Mouse (Mus musculus): ENCODE results near the gene Gm9639. TPM values are rescaled to one million over a fixed set of nuclear protein-coding genes. Genes with fewer than 3 reads are reported as not detected.
"Not testable (repeated sequence)": the region's sequence is repeated elsewhere in the genome, so short reads cannot be mapped to it uniquely, and the experiment has no call there.

The Gm9639 gene
- polyA plus RNA-seq, 1 experiment from 2014 or later = not detected

DNA sequence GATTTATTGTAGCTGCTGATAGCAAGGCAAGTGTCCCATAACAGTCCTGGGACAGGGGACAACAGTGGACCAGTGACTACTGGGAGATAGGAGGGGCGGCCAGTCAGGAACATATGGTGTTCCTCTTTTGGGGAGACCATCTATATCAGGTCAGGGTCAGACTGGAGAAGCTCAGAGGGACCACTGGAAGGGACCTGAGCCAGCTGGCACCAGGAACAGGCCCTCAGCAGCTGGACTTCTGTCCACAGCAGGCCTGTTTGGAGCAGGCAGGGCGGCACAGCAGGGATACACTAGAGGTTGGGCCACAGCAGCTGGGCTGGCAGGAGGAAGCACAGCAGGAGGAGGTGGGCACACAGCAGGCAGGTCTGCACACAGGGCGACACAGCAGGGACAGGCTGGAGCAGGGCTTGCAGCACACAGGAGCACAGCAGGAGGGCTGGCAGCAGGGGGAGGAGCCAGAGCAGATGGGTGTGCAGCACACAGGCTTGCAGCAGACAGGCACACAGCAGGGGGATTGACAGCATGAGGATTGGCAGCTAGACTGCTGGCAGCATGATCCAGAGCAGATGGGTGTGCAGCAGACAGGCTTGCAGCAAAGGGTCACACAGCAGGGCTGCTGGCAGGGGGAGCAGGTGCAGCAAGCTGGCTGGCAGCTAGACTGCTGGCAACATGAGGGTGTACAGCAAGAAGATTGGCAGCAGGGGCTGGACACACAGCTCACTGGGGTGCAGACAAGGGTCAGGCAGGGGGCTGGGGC is 3.5 kb upstream of the Gm9639 start:
- WGBS = 40% methylated on average over 3 of the region's 3 CpGs
- not testable (repeated sequence) for H3K27ac ChIP-seq, H3K4me1 ChIP-seq

DNA sequence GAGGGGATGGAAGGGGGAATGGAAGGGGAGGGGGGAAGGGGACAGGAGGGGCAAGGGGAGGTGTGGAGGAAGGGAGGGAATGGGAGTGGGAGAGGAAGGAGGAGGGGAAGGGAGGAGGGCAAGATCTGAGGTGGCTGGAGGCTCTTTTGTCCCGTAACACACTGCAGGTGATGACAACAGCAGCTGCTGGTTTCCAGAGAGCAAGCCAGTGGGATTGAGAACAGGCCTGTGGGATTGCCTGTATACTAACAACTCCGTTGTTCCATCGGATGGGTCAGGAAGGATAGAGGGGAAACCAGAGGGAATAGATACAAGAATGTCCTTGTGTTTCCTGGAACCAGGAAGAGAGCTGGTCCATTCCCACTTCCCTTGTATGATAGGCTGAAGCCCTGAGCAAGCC is 2.8 kb upstream of the Gm9639 start:
- Histone ChIP-seq H3K36me3 (no peaks in the 10 kb centered on the region), H3K9me3 (no peaks in the 10 kb centered on the region), H3K4me1 (no peaks in the 10 kb centered on the region; the same call in 1 of the 2 replicates), H3K27ac (no peak overlapping the region), H3K4me2 (replicated peaks) (no peak overlapping the region), H3K27me3 (no peaks in the 10 kb centered on the region), H3K4me3 (no peak overlapping the region), H3K9ac (no peak overlapping the region)
- WGBS = 10% methylated on average over 3 of the region's 3 CpGs
- no peak for ATAC-seq (ENCODE audit: insufficient number of reproducible peaks, insufficient read depth, low FRiP score, low TSS enrichment)

More for the DNA sequence above, 3.5 kb upstream of the Gm9639 start:
- not testable (repeated sequence) for H3K9ac ChIP-seq; ATAC-seq (ENCODE audit: insufficient number of reproducible peaks, insufficient read depth, low FRiP score, low TSS enrichment); H3K27me3 ChIP-seq; H3K4me2 ChIP-seq (replicated peaks); H3K36me3 ChIP-seq; H3K4me3 ChIP-seq; H3K9me3 ChIP-seq

DNA sequence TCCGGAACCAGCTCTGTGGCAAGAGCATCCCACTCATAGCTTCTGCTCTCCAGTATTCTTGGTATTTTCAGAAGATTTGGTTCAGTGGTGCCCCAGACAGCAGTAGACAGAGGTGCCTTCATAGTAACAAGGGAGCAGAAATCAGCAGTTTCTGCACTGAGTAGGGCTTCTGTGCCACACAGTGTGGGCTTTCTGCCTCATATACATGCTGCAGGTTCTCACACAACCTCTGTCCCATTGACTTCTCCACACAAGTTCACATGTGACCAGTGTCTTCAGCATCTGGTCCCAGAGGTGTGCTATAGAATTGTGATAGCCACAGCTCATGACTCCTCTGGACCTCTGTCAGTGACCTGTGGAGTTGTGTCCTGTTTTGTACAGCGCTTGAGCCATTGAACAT is 6.3 kb downstream of the Gm9639 start:
- Histone ChIP-seq H3K9me3 (no peaks in the 10 kb centered on the region), H3K4me3 (no peak overlapping the region), H3K27me3 (no peaks in the 10 kb centered on the region), H3K36me3 (no peaks in the 10 kb centered on the region), H3K27ac (no peak overlapping the region), H3K4me1 (no peaks in the 10 kb centered on the region), H3K9ac (no peak overlapping the region), H3K4me2 (replicated peaks) (no peak overlapping the region)
- no peak for ATAC-seq (ENCODE audit: insufficient number of reproducible peaks, insufficient read depth, low FRiP score, low TSS enrichment)
- 83% methylated on average over 2 of the region's 2 CpGs for WGBS

DNA sequence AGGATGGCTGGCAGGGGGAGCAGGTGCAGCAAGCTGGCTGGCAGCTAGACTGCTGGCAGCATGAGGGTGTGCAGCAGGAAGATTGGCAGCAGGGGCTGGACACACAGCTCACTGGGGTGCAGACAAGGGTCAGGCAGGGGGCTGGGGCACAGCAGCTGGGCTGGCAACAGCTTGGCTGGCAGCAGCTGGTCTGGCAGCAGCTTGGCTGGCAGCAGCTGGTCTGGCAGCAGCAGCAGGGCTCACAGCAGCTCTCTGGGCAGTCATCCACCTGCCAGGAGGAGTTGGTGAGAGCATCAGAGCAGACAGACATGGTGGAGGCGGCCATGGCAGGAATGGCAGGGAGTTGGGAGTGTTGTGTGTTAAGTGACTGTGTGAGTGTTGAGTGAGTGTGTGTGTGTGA is 7.0 kb downstream of the Gm9639 start, which contains the start of gene Gm7137:
TSS of gene Gm7137 (minus strand) at position 325 of the 400 bp plus-strand sequence.
- ATAC-seq (ENCODE audit: insufficient number of reproducible peaks, insufficient read depth, low FRiP score, low TSS enrichment); H3K4me3 ChIP-seq; H3K27ac ChIP-seq; H3K9me3 ChIP-seq; H3K9ac ChIP-seq; H3K36me3 ChIP-seq; H3K27me3 ChIP-seq; H3K4me2 ChIP-seq (replicated peaks); H3K4me1 ChIP-seq: not testable (repeated sequence)
- WGBS = 40% methylated on average over 1 of the region's 1 CpGs

DNA sequence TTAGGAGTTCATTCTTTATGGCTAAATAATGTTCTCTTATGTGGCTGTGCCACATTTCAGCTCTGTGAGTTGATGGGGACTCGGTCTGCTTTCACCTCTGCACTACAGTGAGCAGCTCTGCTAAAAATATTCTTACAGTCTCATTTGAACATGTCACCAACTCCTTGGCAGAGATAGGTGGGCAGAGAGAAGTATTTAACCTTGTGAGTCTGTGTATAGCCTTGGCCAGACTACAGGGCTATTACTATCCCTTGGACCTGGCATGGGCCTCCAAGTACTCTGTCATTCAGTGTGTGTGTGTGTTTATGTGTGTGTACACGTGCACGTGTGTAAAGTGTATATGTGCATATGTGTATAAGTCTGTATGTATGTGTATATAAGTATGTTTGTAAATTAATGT is 11.5 kb downstream of the Gm9639 start:
- not testable (repeated sequence) for ATAC-seq (ENCODE audit: insufficient number of reproducible peaks, insufficient read depth, low FRiP score, low TSS enrichment); H3K4me3 ChIP-seq; H3K27me3 ChIP-seq; H3K4me2 ChIP-seq (replicated peaks); H3K27ac ChIP-seq; H3K4me1 ChIP-seq; H3K9me3 ChIP-seq; H3K36me3 ChIP-seq; H3K9ac ChIP-seq
- WGBS = 94% methylated on average over 3 of the region's 3 CpGs

DNA sequence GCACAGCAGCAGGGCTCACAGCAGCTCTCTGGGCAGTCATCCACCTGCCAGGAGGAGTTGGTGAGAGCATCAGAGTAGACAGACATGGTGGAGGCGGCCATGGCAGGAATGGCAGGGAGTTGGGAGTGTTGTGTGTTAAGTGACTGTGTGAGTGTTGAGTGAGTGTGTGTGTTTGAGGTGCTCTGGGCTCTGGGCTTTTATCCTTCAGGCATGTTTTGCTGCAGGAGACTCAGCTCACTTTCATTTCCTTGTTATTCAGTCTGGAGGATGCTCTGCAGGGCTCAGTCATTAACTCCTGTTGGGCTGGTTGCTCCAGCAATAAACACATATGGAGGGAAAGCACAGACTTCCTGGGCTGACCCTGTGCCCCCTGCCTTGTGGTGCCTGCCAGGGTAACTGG is 12.4 kb downstream of the Gm9639 start, which contains the start of gene Gm3250:
TSS of gene Gm3250 (minus strand) at position 101 of the 400 bp plus-strand sequence.
- H3K27me3 ChIP-seq; H3K9me3 ChIP-seq; H3K4me1 ChIP-seq; H3K4me3 ChIP-seq; ATAC-seq (ENCODE audit: insufficient number of reproducible peaks, insufficient read depth, low FRiP score, low TSS enrichment); H3K4me2 ChIP-seq (replicated peaks); H3K36me3 ChIP-seq; H3K27ac ChIP-seq; H3K9ac ChIP-seq: not testable (repeated sequence)
- 43% methylated on average over 1 of the region's 1 CpGs for WGBS

DNA sequence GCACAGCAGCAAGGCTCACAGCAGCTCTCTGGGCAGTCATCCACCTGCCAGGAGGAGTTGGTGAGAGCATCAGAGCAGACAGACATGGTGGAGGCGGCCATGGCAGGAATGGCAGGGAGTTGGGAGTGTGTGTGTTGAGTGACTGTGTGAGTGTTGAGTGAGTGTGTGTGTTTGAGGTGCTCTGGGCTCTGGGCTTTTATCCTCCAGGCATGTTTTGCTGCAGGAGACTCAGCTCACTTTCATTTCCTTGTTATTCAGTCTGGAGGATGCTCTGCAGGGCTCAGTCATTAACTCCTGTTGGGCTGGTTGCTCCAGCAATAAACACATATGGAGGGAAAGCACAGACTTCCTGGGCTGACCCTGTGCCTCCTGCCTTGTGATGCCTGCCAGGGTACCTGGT is 18.0 kb downstream of the Gm9639 start, which contains the start of gene Gm7138:
TSS of gene Gm7138 (minus strand) at position 101 of the 400 bp plus-strand sequence.
- not testable (repeated sequence) for ATAC-seq (ENCODE audit: insufficient number of reproducible peaks, insufficient read depth, low FRiP score, low TSS enrichment); H3K4me3 ChIP-seq; H3K9ac ChIP-seq; H3K4me2 ChIP-seq (replicated peaks); H3K4me1 ChIP-seq; H3K9me3 ChIP-seq; H3K27me3 ChIP-seq; H3K27ac ChIP-seq; H3K36me3 ChIP-seq
- WGBS = 67% methylated on average over 1 of the region's 1 CpGs

DNA sequence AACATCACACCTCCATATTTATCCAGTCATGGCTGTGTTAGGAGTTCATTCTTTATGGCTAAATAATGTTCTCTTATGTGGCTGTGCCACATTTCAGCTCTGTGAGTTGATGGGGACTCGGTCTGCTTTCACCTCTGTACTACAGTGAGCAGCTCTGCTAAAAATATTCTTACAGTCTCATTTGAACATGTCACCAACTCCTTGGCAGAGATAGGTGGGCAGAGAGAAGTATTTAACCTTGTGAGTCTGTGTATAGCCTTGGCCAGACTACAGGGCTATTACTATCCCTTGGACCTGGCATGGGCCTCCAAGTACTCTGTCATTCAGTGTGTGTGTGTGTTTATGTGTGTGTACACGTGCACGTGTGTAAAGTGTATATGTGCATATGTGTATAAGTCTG is 22.7 kb downstream of the Gm9639 start:
- not testable (repeated sequence) for H3K9ac ChIP-seq; H3K36me3 ChIP-seq; H3K4me3 ChIP-seq; H3K27ac ChIP-seq; H3K27me3 ChIP-seq; ATAC-seq (ENCODE audit: insufficient number of reproducible peaks, insufficient read depth, low FRiP score, low TSS enrichment); H3K4me1 ChIP-seq; H3K4me2 ChIP-seq (replicated peaks); H3K9me3 ChIP-seq
- WGBS = 100% methylated on average over 2 of the region's 3 CpGs

DNA sequence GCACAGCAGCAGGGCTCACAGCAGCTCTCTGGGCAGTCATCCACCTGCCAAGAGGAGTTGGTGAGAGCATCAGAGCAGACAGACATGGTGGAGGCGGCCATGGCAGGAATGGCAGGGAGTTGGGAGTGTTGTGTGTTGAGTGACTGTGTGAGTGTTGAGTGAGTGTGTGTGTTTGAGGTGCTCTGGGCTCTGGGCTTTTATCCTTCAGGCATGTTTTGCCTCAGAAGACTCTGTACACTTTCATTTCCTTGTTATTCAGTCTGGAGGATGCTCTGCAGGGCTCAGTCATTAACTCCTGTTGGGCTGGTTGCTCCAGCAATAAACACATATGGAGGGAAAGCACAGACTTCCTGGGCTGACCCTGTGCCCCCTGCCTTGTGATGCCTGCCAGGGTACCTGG is 23.7 kb downstream of the Gm9639 start, which contains the start of gene Gm3238:
TSS of gene Gm3238 (minus strand) at position 101 of the 400 bp plus-strand sequence.
- not testable (repeated sequence) for H3K36me3 ChIP-seq; H3K4me3 ChIP-seq; ATAC-seq (ENCODE audit: insufficient number of reproducible peaks, insufficient read depth, low FRiP score, low TSS enrichment); H3K9ac ChIP-seq; H3K4me2 ChIP-seq (replicated peaks); H3K27ac ChIP-seq; H3K27me3 ChIP-seq; H3K4me1 ChIP-seq; H3K9me3 ChIP-seq
- WGBS = 67% methylated on average over 1 of the region's 1 CpGs

DNA sequence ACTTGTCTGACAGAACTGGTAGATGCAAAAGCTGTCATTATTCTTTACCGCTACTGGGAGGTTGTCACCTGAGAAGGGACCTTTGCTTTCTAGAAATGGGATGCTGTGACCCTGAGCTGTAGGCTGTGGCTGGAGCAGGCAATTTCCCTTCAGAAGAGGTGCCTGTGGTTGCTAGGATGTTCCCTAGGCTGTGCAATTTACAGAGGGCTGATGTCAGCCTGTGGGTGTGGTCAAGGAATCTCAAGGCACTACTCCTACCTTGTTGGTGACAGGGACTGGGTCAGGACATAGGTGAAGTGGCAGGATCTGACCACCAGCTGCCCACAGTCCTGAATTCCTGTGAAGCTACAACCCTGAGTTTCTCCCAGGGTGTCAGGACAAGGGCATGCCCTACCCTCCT is 25.1 kb downstream of the Gm9639 start:
- no peak for ATAC-seq (ENCODE audit: insufficient number of reproducible peaks, insufficient read depth, low FRiP score, low TSS enrichment)
- Histone ChIP-seq H3K4me1 (no peaks in the 10 kb centered on the region), H3K36me3 (no peaks in the 10 kb centered on the region), H3K4me3 (no peak overlapping the region), H3K27me3 (no peaks in the 10 kb centered on the region), H3K9ac (no peak overlapping the region), H3K4me2 (replicated peaks) (no peak overlapping the region), H3K27ac (no peak overlapping the region), H3K9me3 (no peaks in the 10 kb centered on the region)
- 57% methylated on average over 1 of the region's 1 CpGs for WGBS

DNA sequence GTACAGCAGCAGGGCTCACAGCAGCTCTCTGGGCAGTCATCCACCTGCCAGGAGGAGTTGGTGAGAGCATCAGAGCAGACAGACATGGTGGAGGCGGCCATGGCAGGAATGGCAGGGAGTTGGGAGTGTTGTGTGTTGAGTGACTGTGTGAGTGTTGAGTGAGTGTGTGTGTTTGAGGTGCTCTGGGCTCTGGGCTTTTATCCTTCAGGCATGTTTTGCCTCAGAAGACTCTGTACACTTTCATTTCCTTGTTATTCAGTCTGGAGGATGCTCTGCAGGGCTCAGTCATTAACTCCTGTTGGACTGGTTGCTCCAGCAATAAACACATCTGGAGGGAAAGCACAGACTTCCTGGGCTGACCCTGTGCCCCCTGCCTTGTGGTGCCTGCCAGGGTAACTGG is 35.3 kb downstream of the Gm9639 start, which contains the start of gene Gm3233:
TSS of gene Gm3233 (minus strand) at position 101 of the 400 bp plus-strand sequence.
- H3K4me1 ChIP-seq; H3K9me3 ChIP-seq; H3K36me3 ChIP-seq; H3K27ac ChIP-seq; H3K4me2 ChIP-seq (replicated peaks); H3K27me3 ChIP-seq; ATAC-seq (ENCODE audit: insufficient number of reproducible peaks, insufficient read depth, low FRiP score, low TSS enrichment); H3K4me3 ChIP-seq; H3K9ac ChIP-seq: not testable (repeated sequence)
- 40% methylated on average over 1 of the region's 1 CpGs for WGBS

DNA sequence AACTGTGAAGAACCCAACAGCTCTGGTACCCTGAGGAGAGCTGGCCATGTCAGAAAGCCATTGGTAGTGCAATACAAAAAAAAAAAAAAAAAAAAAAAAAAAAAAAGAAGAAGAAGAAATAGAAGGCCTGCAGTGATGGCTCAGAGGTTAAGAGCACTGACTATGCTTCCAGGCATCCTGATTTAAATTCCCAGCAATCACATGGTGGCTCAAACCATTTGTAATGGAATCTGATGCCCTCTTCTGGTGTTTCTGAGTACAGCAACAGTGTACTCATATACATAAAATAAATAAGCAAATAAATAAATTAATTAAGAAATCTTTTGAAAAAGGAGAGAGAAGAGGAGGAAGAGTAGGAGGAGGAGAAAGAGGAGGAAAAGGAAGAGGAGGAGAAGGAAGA is 41.4 kb downstream of the Gm9639 start:
- H3K4me3 ChIP-seq = no peak overlapping the region
- no peaks in the 10 kb centered on the region for H3K36me3 ChIP-seq
- H3K4me2 ChIP-seq (replicated peaks) = no peak overlapping the region
- H3K4me1 ChIP-seq = no peaks in the 10 kb centered on the region
- H3K27me3 ChIP-seq = no peaks in the 10 kb centered on the region
- ATAC-seq (ENCODE audit: insufficient number of reproducible peaks, insufficient read depth, low FRiP score, low TSS enrichment) = no peak
- no peak overlapping the region for H3K9ac ChIP-seq
- H3K9me3 ChIP-seq = no peaks in the 10 kb centered on the region
- no peak overlapping the region for H3K27ac ChIP-seq

Data from embryonic facial prominence, embryonic 12.5 days (tissue).